Mouse (Mus musculus) embryonic stem cell, embryonic (primary cell): ENCODE data around the gene Hspa4.
"Not testable (repeated sequence)": the region's sequence is repeated elsewhere in the genome, so short reads cannot be mapped to it uniquely, and the experiment has no call there.

Experiments
- CTCF ChIA-PET, 4 experiments: fragments of 300-600 bp in 2 of 4; fragments of 350-600 bp in 2 of 4; sonication (Branson Sonifier 250); formaldehyde crosslinking; loops; one replicate each; lab custom pipeline; 2022; ENCODE audit warnings: inconsistent platforms in 2 of 4; lab: Charles Lee
- POLR2A ChIA-PET, 4 experiments: fragments of 300-600 bp in 2 of 4; fragments of 350-600 bp in 2 of 4; sonication (Branson Sonifier 250); formaldehyde crosslinking; loops; one replicate each; lab custom pipeline; 2022; ENCODE audit warnings: antibody characterized with exemption in 4 of 4, inconsistent platforms in 1 of 4; lab: Charles Lee

Hspa4 gene

DNA sequence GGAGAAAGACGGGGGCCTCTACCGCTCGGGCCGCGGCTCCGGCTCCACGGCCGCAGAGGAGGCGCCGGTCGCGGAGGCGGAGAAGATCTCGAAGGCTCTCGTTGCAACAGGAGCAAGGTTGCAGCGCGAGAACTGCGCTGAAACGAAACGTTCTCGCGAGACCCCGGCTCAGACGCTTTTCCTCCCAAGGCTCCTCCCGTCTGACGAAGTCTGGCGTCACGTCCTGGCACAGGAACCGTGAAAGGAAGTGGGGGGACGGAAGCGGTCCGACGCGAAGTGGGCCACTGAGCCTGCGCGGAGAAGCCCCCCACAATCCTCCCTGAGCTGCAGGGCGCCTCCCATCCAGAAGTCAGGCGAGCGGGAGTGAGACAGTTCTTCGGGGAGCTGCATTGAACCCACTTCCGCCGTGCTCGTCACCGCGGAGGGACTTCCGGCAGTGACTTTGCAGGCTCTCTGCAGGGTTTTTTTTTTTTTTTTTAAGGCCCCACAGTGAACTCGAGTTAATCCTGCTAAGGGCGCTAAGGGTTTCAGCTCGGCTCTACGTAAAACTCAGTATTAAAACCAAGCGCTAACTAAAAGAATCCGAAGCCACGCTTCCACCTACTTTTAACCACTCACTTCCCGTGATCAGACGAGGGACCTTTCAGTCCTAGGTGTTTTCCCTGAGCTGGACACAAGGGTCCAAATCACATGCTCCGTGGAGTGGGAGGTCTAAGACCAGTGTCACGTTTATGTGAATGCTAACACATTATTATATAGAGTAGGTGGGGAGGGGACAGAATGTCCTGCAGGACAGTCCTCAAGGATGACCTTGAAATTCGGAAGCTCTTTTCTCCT is at the start of gene Hspa4:
Gene Hspa4 (minus strand): TSS at position 128 of the 837 bp plus-strand sequence.
- ChIA-PET CTCF (interaction anchor here in 3 of 4 experiments (0.5 to 1.0 kb wide), 4 partner anchors 10 to 879 kb away, joined by 3 read pairs; no protein-coding TSS in a partner anchor), POLR2A (interaction anchor here (0.6 to 21.9 kb wide), 89 partner anchors 9 to 1038 kb away, joined by 3 to 385 read pairs (median 5); partner anchors contain the start of genes Zcchc10 (in 4 of the 4), Gdf9 (in 3 of the 4), Uqcrq (in 3 of the 4) and Vdac1 (in 2 of the 4))

DNA sequence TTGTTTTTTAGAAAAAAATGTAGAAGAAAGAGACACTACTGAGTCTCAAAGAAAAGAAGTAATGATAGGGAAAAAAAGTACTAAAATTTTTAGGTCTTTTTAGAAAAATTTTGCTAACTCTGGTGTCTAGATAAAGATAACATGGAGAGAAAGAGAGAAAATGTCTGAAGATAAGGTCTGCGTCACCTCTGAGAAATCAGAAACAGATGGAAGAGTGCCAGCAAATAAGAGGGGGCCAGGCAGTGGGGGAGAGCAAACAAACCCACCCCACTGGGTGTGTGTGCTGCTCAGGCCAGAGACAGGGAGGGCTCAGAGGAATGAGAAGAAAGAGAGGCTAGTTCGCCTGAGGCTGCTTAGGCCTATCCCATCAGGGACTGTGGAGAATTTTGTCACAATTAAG is 45.5 kb upstream of the Hspa4 start:
- CTCF ChIA-PET: no interaction called here
- POLR2A ChIA-PET: interaction anchor here in 2 of 4 experiments (0.6 to 3.1 kb wide), 5 partner anchors 10 to 45 kb away, joined by 3 to 24 read pairs (median 6); partner anchors contain the start of gene Hspa4 (in 1 of the 2)

GRCm38 (mm10) chr11:53345328-53345727 is 45.1 kb upstream of the Hspa4 start:
- POLR2A ChIA-PET: interaction anchor here in 3 of 4 experiments (0.6 to 3.1 kb wide), 10 partner anchors 9 to 47 kb away, joined by 3 to 24 read pairs (median 6); partner anchors contain the start of genes Hspa4 (in 1 of the 3) and Zcchc10 (in 1 of the 3)
- CTCF ChIA-PET: no interaction called here

DNA sequence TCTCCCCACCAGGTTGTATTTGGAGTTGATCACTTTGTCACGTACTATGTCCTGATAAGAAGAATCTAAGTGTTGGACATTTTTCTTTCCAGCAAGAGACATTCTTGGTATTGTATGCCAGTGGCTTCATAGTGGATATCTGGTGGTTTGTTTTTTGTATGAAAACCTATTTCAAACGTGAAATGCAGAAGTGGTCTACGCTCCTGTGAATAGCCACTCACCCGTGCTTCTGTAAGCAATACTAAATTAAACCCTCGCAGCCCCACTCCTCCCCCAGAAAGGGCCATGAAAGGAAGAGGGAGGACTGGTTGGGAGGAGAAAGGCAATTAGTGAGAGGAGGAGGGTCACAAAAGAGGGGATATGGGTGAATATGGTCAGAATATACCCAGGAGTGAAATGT is 42.5 kb upstream of the Hspa4 start:
- ChIA-PET POLR2A (interaction anchor here in 3 of 4 experiments (0.6 to 3.1 kb wide), 5 partner anchors 8 to 96 kb away, joined by 3 to 24 read pairs (median 3); no protein-coding TSS in a partner anchor), CTCF (no interaction called here)

DNA sequence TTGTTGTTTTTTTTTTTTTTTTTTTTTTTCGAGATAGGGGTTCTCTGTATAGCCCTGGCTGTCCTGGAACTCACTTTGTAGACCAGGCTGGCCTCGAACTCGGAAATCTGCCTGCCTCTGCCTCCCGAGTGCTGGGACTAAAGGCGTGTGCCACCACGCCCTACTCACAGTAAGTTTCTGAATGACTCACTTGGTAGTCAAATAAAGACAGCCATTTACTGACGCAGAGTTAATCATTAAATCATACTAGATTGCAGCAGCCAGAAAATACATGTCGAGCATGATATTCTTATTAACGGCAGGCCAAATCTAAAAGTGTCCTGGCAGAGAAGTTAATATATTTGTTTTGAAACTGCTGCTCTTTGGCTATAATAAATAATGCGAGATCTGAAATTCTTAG is 40.8 kb upstream of the Hspa4 start:
- CTCF ChIA-PET: not testable (repeated sequence)
- POLR2A ChIA-PET: interaction anchor here in 3 of 4 experiments (0.6 to 1.5 kb wide), 6 partner anchors 11 to 60 kb away, joined by 3 to 5 read pairs (median 3); partner anchors contain the start of gene Zcchc10 (in 1 of the 3)

GRCm38 (mm10) chr11:53337684-53338083 is 37.4 kb upstream of the Hspa4 start:
- POLR2A ChIA-PET: interaction anchor here (0.7 to 7.0 kb wide), 24 partner anchors 9 to 597 kb away, joined by 3 to 92 read pairs (median 5); partner anchors contain the start of genes Gdf9 (in 2 of the 4), Uqcrq (in 2 of the 4), Zcchc10 (in 2 of the 4) and Hspa4 (in 1 of the 4)
- CTCF ChIA-PET: interaction anchor here (0.6 to 1.3 kb wide), 8 partner anchors 9 to 1531 kb away, joined by 3 to 6 read pairs (median 4); partner anchors contain the start of gene Zcchc10 (in 1 of the 4)

GRCm38 (mm10) chr11:53336924-53337323 is 36.7 kb upstream of the Hspa4 start:
- POLR2A ChIA-PET: interaction anchor here (0.6 to 7.0 kb wide), 27 partner anchors 7 to 94 kb away, joined by 3 to 92 read pairs (median 7); partner anchors contain the start of genes Gdf9 (in 2 of the 4), Hspa4 (in 2 of the 4), Uqcrq (in 2 of the 4) and Zcchc10 (in 2 of the 4)
- CTCF ChIA-PET: interaction anchor here (0.6 to 1.3 kb wide), 9 partner anchors 9 to 1948 kb away, joined by 3 to 5 read pairs (median 3); partner anchors contain the start of gene Zcchc10 (in 1 of the 4)

DNA sequence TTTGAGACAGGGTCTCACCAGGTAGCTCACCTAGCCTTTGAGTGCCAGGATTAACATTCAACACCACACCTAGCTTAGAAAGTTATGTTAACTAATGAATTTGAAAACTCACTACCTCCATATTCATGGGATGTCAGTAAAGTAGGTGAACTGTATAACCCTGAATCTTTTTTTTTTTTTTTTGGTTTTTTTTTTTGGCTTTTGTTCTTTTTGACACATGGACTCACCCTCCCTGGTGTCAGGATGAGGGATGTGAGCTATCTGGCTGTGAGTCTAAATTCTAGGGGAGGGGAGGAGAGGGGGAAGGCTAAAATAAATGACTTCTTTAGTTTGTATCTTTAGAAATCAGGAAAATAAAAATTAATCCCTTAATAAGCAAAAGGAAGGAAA is 35.9 kb upstream of the Hspa4 start:
- CTCF ChIA-PET: interaction anchor here in 3 of 4 experiments (0.6 to 1.2 kb wide), 6 partner anchors 16 to 1948 kb away, joined by 3 to 11 read pairs (median 3); partner anchors contain the start of genes Gm10447 (in 1 of the 3) and Shroom1 (in 1 of the 3)

GRCm38 (mm10) chr11:53335505-53336181 is 35.4 kb upstream of the Hspa4 start:
- ChIA-PET POLR2A (interaction anchor here (0.6 to 7.0 kb wide), 38 partner anchors 9 to 95 kb away, joined by 3 to 92 read pairs (median 4); partner anchors contain the start of genes Gdf9 (in 3 of the 4), Uqcrq (in 3 of the 4), Zcchc10 (in 3 of the 4) and Hspa4 (in 2 of the 4)), CTCF (interaction anchor here in 3 of 4 experiments (0.7 to 1.2 kb wide), 4 partner anchors 16 to 121 kb away, joined by 3 to 11 read pairs (median 4); partner anchors contain the start of genes Gm10447 (in 1 of the 3) and Shroom1 (in 1 of the 3))

More for the DNA sequence above, 35.9 kb upstream of the Hspa4 start:
- POLR2A ChIA-PET: interaction anchor here (0.6 to 7.0 kb wide), 35 partner anchors 8 to 95 kb away, joined by 3 to 92 read pairs (median 4); partner anchors contain the start of genes Gdf9 (in 3 of the 4), Uqcrq (in 3 of the 4), Hspa4 (in 2 of the 4) and Zcchc10 (in 2 of the 4)

DNA sequence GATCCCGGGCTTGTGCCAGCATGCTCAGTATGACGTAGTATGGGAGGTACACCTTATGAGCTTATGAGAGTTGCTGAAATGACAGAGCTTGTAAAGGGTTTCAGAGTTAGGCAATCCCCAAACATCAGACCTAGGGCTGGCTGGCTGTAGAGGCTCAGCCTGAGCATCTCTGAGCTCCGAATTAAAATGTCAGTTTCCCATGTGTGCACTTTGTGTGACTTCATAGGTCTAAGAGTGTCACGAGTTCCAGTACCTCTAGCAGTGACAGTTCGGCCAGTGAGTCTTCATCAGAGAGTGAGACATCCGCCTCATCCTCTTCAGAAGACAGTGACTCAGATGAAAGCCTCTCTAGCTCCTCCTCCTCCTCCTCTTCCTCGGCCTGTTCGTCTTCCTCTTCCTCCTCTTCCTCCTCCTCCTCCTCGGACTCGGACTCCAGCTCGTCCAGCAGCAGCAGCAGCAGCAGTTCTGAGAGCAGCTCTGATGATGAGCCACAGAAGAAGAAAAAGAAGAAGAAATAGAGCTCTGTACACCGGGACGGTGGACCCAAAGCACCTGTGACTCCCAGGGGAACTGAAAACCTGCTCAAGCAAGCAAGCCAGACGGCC is 31.9 kb upstream of the Hspa4 start:
- CTCF ChIA-PET: interaction anchor here in 1 of 4 experiments (0.9 kb wide), 1 partner anchor 112 kb away, joined by 3 read pairs; no protein-coding TSS in a partner anchor

GRCm38 (mm10) chr11:53331121-53331520 is 30.9 kb upstream of the Hspa4 start:
- CTCF ChIA-PET: interaction anchor here in 1 of 4 experiments (0.9 kb wide), 1 partner anchor 113 kb away, joined by 3 read pairs; no protein-coding TSS in a partner anchor
- POLR2A ChIA-PET: interaction anchor here in 3 of 4 experiments (0.5 to 5.9 kb wide), 19 partner anchors 7 to 116 kb away, joined by 3 to 75 read pairs (median 5); partner anchors contain the start of genes Hspa4 (in 2 of the 3) and Zcchc10 (in 1 of the 3)

More for the DNA sequence above, 31.9 kb upstream of the Hspa4 start:
- POLR2A ChIA-PET: interaction anchor here in 3 of 4 experiments (0.5 to 7.0 kb wide), 24 partner anchors 8 to 1090 kb away, joined by 3 to 76 read pairs (median 4); partner anchors contain the start of genes Hspa4 (in 2 of the 3) and Zcchc10 (in 2 of the 3)

GRCm38 (mm10) chr11:53330325-53330724 is 30.1 kb upstream of the Hspa4 start:
- ChIA-PET CTCF (interaction anchor here in 1 of 4 experiments (0.5 kb wide), 1 partner anchor 93 kb away, joined by 3 read pairs; no protein-coding TSS in a partner anchor), POLR2A (interaction anchor here in 3 of 4 experiments (0.5 to 4.8 kb wide), 10 partner anchors 11 to 345 kb away, joined by 3 to 70 read pairs (median 6); partner anchors contain the start of gene Hspa4 (in 2 of the 3))

- ChIA-PET POLR2A (interaction anchor here (0.5 to 12.1 kb wide), 52 partner anchors 8 to 1462 kb away, joined by 3 to 170 read pairs (median 4); partner anchors contain the start of genes Hspa4 (in 4 of the 4), Gdf9 (in 3 of the 4), Uqcrq (in 3 of the 4) and Irf1 (in 1 of the 4)), CTCF (interaction anchor here (0.5 to 1.2 kb wide), 9 partner anchors 10 to 1466 kb away, joined by 3 to 7 read pairs (median 3); no protein-coding TSS in a partner anchor)
Measured at GRCm38 (mm10) chr11:53324512-53324968, 24.3 kb upstream of the Hspa4 start, which contains the start of gene Zcchc10. TSS of gene Zcchc10 (plus strand) at chr11:53324679.

DNA sequence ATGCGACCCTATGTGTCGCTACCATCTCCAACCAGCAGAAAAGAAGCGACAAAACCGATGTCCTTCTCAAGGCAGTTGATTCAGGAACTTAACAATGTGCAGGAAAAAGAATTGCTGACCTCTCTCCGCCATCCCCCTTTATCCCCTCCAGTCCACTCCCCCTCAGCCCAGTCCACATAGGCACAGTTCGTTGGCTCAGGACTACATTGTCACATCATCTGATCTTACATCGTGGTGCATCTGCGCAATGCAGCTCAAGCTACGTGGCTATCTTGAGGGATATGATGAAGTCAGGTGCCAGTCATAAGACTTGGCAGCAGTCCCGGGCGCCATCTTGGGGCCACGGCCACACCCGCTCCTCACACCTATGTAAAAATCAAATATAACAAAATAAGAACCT is 19.6 kb upstream of the Hspa4 start:
- POLR2A ChIA-PET: interaction anchor here in 3 of 4 experiments (0.6 to 18.5 kb wide), 18 partner anchors 9 to 111 kb away, joined by 3 to 385 read pairs (median 5); partner anchors contain the start of genes Hspa4 (in 3 of the 3), Gdf9 (in 2 of the 3) and Uqcrq (in 2 of the 3)
- CTCF ChIA-PET: not testable (repeated sequence)

DNA sequence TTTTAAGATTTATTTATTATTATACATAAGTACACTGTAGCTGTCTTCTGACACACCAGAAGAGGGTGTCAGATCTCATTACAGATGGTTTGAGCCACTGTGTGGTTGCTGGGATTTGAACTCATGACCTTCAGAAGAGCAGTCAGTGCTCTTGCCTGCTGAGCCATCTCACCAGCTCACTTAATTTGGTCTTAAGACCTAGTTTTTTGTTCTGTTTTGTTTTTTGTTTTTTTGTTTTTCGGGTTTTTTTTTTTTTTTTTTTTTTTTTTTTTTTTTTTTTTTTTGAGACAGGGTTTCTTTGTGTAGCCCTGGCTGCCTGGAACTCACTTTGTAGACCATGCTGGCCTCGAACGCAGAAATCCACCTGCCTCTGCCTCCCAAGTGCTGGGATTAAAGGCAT is 18.3 kb upstream of the Hspa4 start:
- CTCF ChIA-PET: interaction anchor here in 1 of 4 experiments (0.9 kb wide), 1 partner anchor 38 kb away, joined by 4 read pairs; no protein-coding TSS in a partner anchor
- POLR2A ChIA-PET: interaction anchor here in 3 of 4 experiments (0.5 to 18.5 kb wide), 13 partner anchors 8 to 225 kb away, joined by 3 to 385 read pairs (median 6); partner anchors contain the start of gene Hspa4 (in 3 of the 3)
